Mouse (Mus musculus) cerebellum, adult 2 months (tissue): ENCODE data around the gene Samd10. TPM values are rescaled to one million over a fixed set of nuclear protein-coding genes. Genes with fewer than 3 reads are reported as not detected.
A peak's percentile ranks its signal among the peaks of the same experiment; 100 is the strongest.

Source experiments
- DNase-seq, 2 experiments: peaks; one replicate each; pipeline ENCODE4 v3.0.0; 2021
- H3K27ac ChIP-seq: fragments of 200-500 bp; 2 replicates; pipeline ENCODE4 v1.5.1; 2012; ENCODE audit warnings: low read length, control low read depth, inconsistent platforms; ENCODE audit not compliant: insufficient read depth
- H3K27me3 ChIP-seq: fragments of 200-500 bp; 2 replicates; pipeline ENCODE4 v1.6.1; 2012; ENCODE audit warnings: inconsistent platforms, mild to moderate bottlenecking, low read length, moderate library complexity; ENCODE audit not compliant: control insufficient read depth, insufficient read depth
- H3K4me1 ChIP-seq: fragments of 200-500 bp; 2 replicates; pipeline ENCODE4 v1.6.1; 2011; ENCODE audit warnings: low read length; ENCODE audit not compliant: control insufficient read depth, insufficient read depth
- H3K4me3 ChIP-seq: fragments of 200-500 bp; replicated peaks from 2 replicates; pipeline ENCODE3; 2011; ENCODE audit warnings: mild to moderate bottlenecking, low read depth, low read length, control low read depth; ENCODE audit not compliant: insufficient read depth
- CTCF ChIP-seq: fragments of 200-500 bp; IDR thresholded peaks from 2 replicates; pipeline ENCODE4 v1.5.1; 2011; ENCODE audit warnings: low read depth, mild to moderate bottlenecking, control low read depth, low read length, moderate library complexity, borderline replicate concordance; ENCODE audit not compliant: insufficient read depth
- POLR2A ChIP-seq: fragments of 200-500 bp; IDR thresholded peaks from 2 replicates; pipeline ENCODE4 v1.6.1; 2011; ENCODE audit warnings: low read length, control low read depth, borderline replicate concordance; ENCODE audit not compliant: insufficient read depth
- WGBS: fragments of 180-500 bp; shearing (Covaris S2); methylation state at CpG from one replicate; pipeline ENCODE4 v1.1.7; 2018; 5-methylcytosine and 5-hydroxymethylcytosine counted together
- polyA plus RNA-seq: library from polyadenylated mRNA; depleted of rRNA; stranded (reverse); fragments of >200 nt; gene quantifications from 2 replicates; pipeline ENCODE4 v1.2.3, GENCODE M21; 2012

Samd10 gene
- polyA plus RNA-seq, 1 experiment: 61.0 TPM

DNA sequence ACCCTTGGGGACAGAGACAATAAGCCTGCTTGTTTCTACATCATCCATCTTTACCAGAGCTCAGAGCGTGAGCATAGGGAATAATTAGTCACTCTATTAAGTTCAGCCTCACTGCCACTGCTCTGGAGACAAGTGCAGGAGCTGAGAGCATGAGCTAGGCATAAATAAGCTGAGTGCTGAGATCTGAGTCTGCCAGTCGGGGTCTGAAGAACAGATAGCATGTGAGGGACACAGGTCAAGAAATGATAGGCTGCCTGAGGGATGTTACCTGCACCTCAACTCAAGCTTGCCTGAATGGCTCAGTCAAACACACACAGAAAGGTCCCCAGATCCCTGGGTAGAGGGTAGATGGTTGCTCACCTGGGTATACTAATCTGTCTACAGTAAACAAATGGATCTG lies 21.9 kb downstream of the Samd10 start:
- H3K27me3 ChIP-seq: no peaks in the 10 kb centered on the region
- H3K27ac ChIP-seq: no peak overlapping the region
- peak in 1 of 2 experiments; percentile 22 for DNase-seq
- TF ChIP-seq POLR2A: no peak
- TF ChIP-seq CTCF: no peak
- 82% methylated on average over 2 of the region's 2 CpGs for WGBS
- H3K4me3 ChIP-seq: no peak overlapping the region
- H3K4me1 ChIP-seq: peaks cover 44% of the 10 kb centered on the region

- Histone ChIP-seq H3K4me1 (peaks cover 49% of the 10 kb centered on the region), H3K27me3 (no peaks in the 10 kb centered on the region), H3K4me3 (no peak overlapping the region), H3K27ac (no peak overlapping the region)
- DNase-seq: peak in 1 of 2 experiments; percentile 9
- 95% methylated on average over 2 of the region's 2 CpGs for WGBS
- TF ChIP-seq CTCF: no peak
- TF ChIP-seq POLR2A: no peak
Measured at GRCm38 (mm10) chr2:181576613-181577012, 22.4 kb downstream of the Samd10 start.

DNA sequence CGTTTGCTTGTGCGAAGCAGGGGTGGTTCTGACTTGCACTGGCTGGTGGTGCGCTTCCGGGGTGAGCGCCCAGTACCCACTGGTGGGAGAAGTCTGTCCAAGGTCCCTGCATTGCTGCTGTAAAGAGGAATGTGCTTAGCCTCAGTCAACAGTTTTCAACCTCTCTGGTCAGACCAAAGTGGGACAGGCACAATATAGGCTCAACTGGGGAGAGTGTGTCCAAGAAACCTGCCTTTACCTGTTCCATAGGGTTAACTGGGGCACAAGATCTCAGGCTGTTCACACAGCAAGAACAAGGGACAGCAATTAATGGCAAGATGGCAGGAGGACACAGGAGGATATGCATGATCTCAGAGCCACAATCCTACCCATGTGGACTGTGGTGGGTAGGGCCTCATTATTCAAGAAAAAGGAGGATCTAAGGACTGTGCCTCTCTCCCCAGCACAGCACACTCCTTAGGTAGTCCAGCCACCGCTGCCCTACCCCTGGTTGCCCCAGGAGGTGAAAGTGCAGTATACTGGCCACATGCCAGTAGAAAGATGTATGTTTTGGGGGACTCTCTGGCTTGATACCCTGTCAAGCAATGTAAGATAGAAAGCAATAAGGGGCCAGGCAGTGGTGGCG lies 24.0 kb downstream of the Samd10 start:
- H3K27ac ChIP-seq: no peak overlapping the region
- no peak for DNase-seq
- peaks cover 64% of the 10 kb centered on the region for H3K4me1 ChIP-seq
- TF ChIP-seq POLR2A (no peak), CTCF (no peak)
- WGBS: 99% methylated on average over 7 of the region's 7 CpGs
- H3K27me3 ChIP-seq: no peaks in the 10 kb centered on the region
- H3K4me3 ChIP-seq: no peak overlapping the region

- Histone ChIP-seq H3K27ac (no peak overlapping the region), H3K27me3 (no peaks in the 10 kb centered on the region), H3K4me1 (peaks cover 54% of the 10 kb centered on the region), H3K4me3 (no peak overlapping the region)
- DNase-seq: peak in 1 of 2 experiments; percentile 12
- TF ChIP-seq CTCF (no peak), POLR2A (no peak)
- 96% methylated on average over 9 of the region's 9 CpGs for WGBS
Measured at GRCm38 (mm10) chr2:181573961-181574360, 25.1 kb downstream of the Samd10 start.

GRCm38 (mm10) chr2:181572921-181573920 lies 25.8 kb downstream of the Samd10 start:
- WGBS: 53% methylated on average over 15 of the region's 15 CpGs
- Histone ChIP-seq H3K4me3 (no peak overlapping the region), H3K27me3 (no peaks in the 10 kb centered on the region), H3K27ac (peak overlapping the region; percentile 79), H3K4me1 (peaks cover 46% of the 10 kb centered on the region)
- DNase-seq: peak; percentile 66 to 76
- TF ChIP-seq CTCF (no peak), POLR2A (no peak)

DNA sequence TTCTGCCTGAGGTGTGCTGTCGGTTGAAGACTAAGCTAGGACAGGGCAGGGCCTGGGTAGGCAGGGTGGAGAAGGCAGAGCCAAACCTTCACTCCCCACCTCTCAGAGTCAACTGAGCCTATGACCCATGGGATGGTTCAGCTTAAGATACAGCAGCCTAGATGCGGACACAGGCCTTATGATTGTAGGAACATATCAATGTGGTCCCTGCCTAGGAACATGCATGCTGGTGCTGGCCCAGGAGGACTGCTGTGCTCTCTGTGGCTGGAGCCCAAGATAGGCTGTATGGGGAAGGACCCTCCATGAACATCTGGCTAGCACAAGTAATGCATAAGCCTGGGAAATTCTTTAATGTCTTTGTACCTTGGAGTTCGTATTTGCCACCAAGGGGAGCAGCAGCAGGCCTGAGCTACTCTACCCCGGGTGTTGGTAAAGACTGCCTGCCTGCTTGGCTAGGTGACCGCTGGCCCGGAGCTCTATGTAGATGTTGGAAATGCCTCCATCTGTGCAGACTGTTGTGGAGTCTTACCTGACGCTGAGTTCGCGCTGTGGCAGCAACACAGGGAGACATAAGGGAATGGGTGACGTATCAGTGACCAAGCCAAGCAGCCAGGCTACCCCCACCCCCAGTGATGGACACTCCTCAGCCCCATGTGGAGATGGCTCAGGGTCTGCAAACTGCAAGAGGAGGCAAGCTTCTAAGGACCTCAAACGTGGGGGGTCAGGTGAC lies 26.9 kb downstream of the Samd10 start:
- H3K27me3 ChIP-seq: no peaks in the 10 kb centered on the region
- no peak overlapping the region for H3K4me3 ChIP-seq
- H3K4me1 ChIP-seq: peaks cover 45% of the 10 kb centered on the region
- 45% methylated on average over 11 of the region's 11 CpGs for WGBS
- peak in 1 of 2 experiments; percentile 44 for DNase-seq
- TF ChIP-seq POLR2A: no peak
- TF ChIP-seq CTCF: no peak
- H3K27ac ChIP-seq: peak overlapping the region; percentile 79

GRCm38 (mm10) chr2:181570921-181571595 lies 28.0 kb downstream of the Samd10 start:
- TF ChIP-seq POLR2A (0 out of 2 replicates have a peak, but pooled peaks have one; percentile 12), CTCF (no peak)
- peak; percentile 82 to 87 for DNase-seq
- Histone ChIP-seq H3K27ac (peak overlapping the region; percentile 79), H3K4me3 (no peak overlapping the region), H3K27me3 (no peaks in the 10 kb centered on the region), H3K4me1 (peaks cover 42% of the 10 kb centered on the region)
- 6% methylated on average over 6 of the region's 6 CpGs for WGBS
